Mouse (Mus musculus) cortical plate, adult 2 months (tissue): Measurements from ENCODE around the gene Il10rb.

Source experiments
- CTCF ChIP-seq: fragments of 200-500 bp; IDR thresholded peaks from 2 replicates; pipeline ENCODE4 v1.5.1; 2011; ENCODE audit warnings: mild to moderate bottlenecking, control low read depth, low read length; ENCODE audit not compliant: insufficient read depth; ENCODE audit errors: extremely low read depth
- POLR2A ChIP-seq: fragments of 200-500 bp; IDR thresholded peaks from 2 replicates; pipeline ENCODE4 v1.6.1; 2011; ENCODE audit warnings: mild to moderate bottlenecking, low read length, control low read depth; ENCODE audit not compliant: insufficient read depth; ENCODE audit errors: extremely low read depth

DNA sequence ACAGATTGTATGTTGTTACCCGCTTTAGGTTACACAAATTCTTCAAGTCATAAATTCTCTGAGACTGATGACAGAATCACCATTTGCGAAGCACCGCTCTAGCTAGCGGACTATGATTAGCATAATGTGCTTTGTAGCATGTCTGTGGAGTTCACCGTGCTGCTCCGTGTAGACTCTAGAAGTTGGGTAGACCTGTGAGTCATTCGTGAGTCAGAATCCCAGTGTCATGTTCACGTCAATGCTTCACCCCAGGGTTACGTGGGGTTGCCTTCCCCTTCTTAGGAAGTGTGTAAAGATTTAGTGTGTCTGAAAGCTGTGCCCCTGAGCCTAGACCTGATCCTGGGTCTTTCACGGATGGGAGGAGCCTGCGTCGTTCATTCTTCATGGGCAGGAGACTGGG is 7.9 kb upstream of the Il10rb start:
- TF ChIP-seq CTCF (no peak), POLR2A (no peak)
